Mouse (Mus musculus) ovary, adult 18-20 months (tissue): ENCODE results near the gene Mdm4.
"Not testable (repeated sequence)": the region's sequence is repeated elsewhere in the genome, so short reads cannot be mapped to it uniquely, and the experiment has no call there.

Experiments
- DNase-seq: peaks from one replicate; pipeline ENCODE4 v3.0.0; 2022; ENCODE audit warnings: low spot score, mixed read lengths

Gene Mdm4

DNA sequence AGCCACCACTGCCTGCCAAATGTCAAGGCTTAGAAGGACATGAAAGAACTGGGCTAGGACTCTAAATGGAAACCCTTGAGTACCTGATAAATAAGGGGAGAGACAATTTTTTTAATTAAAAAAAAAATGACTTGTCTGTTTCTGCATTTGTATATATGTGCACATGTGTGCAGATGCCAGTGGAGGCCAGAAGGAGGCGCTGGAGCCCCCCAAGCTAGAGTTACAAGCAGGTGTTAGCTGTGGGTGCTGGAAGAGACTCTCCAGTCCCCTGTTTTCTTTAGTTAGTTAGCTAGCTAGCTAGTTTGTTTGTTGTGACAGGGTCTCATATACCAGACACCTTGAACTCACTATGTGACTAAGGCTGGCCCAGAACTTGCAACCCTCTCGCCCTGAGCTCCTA lies 21.5 kb upstream of the Mdm4 start:
- DNase-seq: no peak

DNA sequence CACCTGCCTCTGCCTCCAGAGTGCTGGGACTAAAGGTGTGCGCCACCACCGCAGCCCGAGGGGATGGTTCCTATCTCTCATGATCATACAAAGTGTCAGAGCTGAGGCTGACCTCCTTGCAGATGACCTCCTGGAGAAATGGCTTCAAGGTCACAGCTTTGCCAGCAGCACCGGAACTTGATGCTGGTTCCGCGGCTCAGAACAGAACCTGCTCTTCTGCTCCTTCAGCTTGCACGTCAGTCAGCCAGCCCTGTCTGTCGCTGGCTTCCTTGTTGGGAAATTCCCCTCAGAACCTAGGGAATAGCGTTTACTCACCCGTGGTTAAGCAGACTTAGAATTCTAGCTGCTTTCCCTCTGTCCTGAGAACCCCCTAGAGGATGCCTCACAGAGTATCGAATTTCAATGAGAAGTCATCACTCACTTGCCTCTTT lies 19.7 kb upstream of the Mdm4 start:
- no peak for DNase-seq

DNA sequence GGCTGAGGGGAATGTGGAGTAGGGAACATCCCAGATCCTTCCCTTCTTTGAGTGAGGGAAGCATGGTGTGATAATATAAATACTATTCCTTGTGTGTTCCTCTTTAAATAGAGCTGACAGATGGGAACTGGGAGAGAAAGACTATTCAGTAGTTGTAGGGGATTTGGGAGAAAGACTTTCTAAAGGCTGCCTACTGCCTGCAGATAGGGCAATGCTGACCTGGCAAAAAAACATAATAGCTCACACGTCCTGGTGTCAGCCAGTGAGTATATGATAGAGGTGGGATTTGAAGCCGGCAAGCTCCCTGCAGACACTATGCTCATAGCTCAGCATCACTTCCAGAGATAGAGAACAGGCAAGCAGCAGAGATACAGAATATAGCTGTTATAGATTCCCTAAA lies 18.3 kb upstream of the Mdm4 start:
- DNase-seq: no peak

DNA sequence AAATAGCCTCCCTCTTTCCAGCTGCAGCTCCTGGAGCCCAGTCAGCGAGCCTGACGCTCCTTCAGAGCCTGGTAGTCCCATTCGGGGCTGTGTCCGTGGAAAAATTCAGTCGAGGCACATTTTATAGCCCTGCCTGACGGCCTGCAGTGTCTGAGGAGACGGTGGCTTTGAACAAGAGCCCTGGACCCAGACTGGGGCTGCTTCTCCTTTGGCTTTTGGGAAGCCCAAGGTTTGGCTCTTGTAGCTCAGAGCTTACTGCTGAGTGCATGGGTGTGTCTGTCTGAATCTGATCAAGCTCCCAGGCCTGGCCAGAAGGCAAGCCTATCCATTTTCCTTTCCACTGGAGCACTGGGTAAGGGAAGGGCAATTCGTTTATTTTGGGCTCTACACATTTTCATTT lies 17.2 kb upstream of the Mdm4 start:
- DNase-seq: no peak

DNA sequence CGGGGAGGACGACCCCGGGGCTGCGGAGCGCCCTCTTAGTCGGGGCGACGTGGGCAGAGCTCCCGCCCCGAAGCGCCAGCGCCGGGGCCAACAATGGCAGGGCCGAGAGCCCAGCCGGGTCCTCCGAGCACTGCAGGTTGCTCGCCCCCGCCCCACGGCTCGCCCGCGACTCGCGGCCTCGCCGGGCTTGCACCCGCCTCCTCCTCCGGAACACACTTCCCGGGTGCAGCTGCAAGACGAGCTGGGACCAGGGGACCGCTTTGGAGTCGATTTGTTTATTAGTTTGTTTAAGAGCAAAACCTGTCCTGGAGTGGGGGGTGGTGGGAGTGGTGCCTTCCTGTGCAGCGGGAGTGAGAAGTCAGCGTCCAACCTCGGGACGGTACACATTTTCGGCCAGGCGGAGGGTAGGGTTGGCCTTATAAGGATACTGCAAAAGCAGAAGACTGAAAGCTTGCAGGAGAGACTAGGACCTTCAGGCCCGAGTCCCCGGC lies 16.1 kb upstream of the Mdm4 start:
- DNase-seq: no peak

DNA sequence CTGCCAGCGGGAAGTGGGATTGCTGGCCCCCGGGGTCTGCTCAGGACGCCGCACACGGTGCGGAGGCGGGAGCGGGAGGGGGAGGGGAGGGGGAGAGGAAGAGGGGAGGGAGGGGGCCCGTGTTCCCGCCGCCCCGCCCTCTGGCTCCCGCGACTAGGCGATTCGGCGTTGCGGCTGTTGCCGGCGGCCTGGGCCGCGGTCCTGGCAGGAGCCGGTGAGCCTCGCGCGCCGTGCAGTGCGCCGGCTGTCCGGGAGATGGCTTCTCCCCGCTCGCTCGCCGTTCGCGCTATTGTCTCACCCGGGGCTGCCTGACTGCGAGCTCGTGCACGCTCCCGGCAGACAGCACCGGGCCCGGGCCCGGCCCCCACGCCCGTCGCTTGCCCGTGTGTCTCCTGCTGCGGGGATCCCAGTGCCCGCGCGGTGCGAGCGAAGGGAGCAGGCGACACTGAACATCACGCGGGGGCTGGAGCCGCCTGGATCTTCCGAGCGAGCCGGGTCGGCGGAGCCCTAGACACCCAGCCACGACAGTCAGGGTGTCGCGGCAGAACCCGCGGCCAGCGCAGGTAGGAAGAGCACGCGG lies 15.6 kb upstream of the Mdm4 start:
- peak; percentile 68 for DNase-seq

DNA sequence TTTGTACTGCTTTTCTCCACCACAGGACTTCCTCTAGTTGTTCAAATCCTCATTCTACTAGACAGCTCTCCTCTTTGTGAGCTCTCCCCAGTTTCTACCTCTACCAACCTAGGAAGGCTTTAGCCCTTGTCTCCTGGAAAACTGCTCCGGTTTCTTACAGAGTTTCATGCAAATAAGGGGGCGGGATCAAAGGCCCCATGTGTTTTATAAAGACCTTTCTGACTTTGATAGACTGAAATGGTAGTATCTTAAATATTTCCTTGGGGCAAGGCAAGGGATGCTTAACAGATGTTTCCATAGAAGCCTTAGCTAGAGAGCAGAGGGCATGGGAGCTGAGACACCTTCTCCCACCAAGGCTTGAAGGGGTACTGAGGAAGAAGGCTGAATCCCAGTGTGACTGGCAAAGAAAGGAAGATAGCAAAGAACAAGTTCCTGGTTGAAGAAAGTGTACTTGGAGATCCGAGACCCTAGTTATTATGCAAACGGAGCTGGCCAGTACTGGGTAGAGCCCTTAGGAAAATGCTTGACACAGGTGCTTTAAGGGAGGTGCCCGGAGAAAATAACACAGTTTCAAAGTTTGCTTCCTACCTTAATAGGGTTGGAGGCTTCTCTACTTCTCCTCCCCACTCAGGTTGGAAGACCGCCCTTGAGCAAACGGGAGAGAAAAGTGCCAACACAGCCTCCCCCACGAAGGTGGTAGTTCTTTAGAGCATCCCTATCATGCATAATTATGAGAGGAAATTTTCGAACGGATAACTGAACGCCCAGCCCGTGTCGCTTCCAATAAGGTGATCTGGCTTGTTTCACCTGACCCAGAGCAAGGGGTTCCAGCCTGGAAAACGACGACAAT lies 14.9 kb upstream of the Mdm4 start, which contains the start of gene Pik3c2b:
Pik3c2b (plus strand) TSS at position 657 of the 850 bp plus-strand sequence.
- DNase-seq: no peak

DNA sequence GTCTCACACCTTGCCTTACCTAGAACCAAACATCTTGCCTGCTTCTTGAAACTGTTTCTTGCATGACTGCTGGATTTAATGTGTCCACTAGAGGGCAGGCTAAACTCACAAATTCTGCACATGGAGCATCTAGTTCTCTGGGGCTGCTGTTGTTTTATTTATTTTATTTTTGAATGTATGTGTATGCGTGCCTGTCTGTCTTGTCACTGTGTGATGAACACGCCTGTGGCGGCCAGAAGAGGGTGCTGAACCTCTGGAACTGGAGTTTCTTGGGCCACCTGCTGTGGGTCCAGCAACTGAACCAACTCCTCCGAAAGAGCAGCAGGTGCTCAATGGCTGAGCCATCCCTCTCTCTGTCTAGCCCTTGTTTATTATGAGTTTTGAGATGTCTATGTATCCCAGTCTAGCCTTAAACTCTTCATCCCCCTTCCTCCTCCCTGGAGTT lies 9.2 kb upstream of the Mdm4 start:
- DNase-seq: no peak

DNA sequence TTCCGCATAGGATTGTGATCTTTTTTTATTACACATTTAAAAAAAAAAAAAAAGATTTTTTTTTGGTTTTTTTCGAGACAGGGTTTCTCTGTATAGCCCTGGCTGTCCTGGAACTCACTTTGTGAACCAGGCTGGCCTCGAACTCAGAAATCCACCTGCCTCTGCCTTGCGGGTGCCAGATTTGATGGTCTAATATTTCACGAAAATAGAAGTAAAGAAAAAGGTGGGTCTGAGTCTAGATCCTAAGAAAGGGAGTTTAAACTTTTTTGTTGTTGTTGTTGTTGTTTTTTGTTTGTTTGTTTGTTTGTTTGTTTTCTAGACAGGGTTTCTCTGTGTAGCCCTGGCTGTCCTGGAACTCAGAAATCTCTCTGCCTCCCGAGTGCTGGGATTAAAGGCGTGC lies 4.3 kb upstream of the Mdm4 start:
- not testable (repeated sequence) for DNase-seq

DNA sequence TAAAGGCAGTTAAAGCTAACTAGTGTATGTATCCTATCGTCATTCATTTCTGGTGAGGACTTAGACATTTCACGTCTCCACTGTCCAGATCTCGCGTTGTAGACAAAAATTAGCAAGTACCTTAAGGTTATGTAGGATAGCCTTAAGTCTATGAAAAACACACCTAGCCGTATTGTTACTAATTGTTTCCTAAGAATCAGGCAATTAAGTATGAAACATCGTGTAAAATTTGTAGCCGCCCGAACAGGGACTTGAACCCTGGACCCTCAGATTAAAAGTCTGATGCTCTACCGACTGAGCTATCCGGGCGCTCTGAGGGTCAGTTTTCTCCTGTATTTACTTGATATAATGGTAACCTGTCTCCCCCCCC lies 3.7 kb upstream of the Mdm4 start:
- no peak for DNase-seq

DNA sequence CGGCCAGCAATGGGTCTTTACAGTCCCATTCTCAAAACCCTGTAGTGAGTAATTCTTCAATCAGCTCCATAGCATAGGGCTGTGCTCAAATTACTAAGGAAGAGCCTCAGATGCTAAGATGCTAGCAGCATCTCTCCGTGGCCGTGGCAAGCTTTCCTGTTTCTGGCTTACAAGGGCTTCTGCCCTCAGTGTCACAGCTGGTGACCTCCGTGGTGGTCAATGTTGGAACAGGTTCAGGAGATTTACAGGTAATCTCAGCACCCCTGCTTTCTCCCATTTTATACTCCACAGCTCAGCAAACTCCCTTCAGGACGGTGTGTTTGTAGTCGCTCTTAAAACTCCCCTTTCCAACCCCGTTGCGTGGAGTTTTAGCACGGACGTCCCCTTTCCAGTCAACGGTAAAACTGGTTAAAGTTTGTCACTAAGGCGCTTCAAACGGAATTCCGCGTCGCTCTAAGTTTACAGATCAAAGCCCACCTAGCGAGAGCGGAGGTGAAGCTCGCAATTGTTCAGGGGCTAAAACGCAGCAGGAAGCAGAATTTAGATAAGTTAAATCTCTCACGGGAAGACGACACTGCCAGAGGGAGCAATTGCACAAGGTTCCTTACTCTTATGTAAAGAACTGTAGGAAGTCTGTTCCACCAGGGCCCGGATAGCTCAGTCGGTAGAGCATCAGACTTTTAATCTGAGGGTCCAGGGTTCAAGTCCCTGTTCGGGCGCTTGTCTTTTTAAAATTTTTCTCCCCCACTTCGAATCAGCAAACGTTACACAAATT lies 3.1 kb upstream of the Mdm4 start:
- DNase-seq: peak; percentile 28

DNA sequence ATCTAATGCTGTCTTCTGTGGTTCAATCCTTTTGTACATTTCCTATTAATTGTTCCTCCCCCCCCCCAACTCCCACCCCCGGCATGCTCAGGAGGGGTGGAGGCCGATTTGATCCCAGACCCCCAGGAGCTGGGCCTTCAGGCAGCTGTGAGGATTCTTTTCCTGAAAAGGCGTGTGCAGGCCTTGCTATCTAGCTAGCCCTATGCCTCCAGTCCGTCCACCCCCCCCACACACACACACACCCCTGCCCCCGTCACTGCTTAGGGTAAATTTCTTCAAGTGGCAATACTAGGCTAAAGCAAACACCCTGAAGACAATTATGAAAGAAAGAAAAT lies 2.6 kb upstream of the Mdm4 start:
- no peak for DNase-seq

DNA sequence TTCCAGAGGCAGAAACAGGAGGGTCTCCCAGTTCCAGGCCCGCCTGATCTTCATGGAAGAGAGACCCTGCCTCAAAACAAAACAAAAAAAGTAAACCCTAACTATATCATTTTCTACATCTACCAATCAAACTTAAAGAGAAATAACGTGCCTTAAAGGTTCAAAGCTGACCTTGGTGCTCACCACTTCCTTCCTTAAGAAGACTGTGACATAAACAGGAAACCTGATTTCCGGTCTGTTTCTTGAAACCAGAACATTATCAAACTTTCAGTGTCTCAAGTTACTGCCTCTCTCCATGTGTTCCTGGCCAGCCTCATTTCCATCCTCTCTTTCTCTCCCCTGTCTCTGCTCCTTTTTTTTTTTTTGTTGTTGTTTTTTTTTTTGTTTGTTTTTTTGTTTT lies 617 bp downstream of the Mdm4 start:
- no peak for DNase-seq

DNA sequence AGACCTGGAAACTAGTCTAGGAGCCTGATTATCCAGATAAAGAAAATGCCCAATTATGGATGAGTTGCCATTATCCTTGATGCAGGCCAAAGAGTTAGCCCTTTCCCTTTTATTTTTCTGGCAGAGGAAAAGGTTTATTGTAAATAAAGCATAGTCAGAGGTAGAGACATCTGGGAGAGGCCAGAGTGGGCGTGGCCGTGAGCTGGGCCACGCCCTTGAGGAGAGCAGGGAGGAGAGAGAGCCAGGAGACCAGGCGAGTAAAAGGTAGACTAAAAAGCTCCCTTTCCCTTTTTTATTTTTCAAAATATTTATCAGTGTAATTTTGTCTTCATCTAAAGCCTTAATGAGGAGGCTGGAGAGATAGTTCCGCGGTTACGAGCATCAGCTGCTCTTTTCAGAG lies 2.4 kb downstream of the Mdm4 start:
- DNase-seq: no peak

DNA sequence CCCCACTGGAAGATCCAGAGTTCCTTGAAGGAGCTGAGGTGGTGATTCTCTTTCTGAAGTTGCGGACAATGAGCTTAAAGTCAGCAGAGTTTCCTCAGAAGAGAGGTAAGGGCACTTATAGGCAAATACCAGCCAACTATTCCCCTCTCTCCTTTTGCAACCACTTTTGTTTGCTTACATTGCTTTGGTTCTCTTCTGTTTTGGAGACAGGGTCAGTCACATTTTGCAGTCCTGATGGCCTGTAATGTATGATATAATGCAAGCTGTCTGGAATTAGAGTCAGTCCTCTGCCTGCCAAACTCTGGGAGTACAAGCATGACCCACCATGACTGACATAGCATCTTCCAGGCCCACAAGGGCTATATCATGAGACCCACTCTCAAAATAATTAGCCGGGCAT lies 3.2 kb downstream of the Mdm4 start:
- DNase-seq: no peak

DNA sequence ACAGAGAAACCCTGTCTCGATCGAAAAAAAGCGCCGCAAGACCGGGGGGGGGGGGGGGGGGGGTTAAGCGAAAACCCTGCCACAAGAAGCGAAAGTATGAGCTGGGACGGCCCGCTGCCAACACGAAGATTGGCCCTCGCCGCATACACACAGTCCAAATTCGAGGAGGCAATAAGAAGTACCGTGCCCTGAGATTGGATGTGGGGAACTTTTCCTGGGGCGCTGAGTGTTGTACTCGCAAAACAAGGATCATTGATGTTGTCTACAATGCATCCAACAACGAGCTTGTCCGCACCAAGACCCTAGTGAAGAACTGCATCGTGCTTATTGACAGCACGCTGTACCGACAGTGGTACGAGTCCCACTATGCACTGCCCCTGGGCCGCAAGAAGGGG lies 4.6 kb downstream of the Mdm4 start:
- not testable (repeated sequence) for DNase-seq

DNA sequence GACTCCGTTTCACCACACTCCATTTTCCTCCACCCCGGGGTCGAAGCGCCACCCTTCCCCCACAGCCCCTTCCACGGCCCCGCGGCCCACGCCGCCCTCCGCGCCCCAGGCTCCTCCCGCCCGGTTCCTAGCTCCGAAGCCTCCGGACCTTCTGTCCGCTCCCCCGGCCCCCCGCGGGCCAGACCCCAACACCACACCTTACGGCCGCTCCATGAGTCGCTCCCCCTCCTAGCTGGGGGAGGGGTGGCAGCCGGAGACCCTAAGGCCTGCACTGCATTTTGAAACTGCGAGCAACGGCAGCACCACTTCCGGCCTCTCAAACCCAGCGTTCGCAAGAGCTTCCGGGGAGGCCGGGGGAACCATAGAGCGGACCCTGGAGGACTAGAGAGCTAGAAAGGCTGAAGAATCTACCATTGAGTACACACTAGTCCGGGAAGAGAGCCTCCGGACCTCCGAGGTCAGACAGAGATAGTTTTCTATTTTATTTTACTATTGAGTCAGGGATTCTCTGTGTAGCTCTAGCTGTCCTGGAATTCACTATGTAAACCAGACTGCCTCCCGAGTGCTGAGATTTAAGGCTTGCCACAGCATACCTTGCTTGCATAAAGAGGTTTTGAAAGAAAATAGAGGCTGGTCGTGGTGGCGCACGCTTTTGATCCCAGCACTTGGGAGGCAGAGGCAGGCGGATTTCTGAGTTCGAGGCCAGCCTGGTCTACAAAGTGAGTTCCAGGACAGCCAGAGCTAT lies 5.1 kb downstream of the Mdm4 start:
- DNase-seq: peak; percentile 84

DNA sequence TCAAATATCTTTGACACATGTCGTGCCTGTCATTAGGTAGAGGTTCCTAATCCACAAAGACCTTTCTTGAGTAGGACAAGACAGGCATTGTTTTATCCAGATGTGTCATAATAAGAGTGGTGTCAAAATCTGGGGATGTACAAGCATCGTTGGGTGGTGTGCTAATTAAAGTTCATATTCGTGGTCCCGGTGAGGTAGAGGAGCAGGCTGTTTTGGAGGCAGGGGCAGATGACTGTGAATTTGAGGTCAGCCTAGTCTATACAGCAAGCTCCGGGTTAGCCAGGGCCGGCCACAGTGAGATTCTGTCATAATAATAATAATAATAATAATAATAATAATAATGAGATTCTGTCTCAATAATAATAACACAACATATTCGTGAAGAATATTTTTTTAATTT lies 5.9 kb downstream of the Mdm4 start:
- DNase-seq: no peak

DNA sequence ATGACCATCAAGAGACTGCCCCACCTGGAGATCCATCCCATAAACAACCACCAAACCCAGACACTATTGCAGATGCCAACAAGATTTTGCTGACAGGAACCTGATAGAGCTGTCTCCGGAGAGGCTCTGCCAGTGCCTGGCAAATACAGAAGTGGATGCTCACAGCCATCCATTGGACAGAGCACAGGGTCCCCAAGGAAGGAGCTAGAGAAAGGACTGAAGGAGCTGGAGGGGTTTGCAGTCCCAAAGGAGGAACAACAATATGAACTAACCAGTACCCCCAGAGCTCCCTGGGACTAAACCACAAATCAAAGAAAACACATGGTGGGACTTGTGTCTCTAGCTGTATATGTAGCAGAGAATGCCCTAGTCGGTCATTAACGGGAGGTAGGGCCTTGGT lies 6.6 kb downstream of the Mdm4 start:
- DNase-seq: not testable (repeated sequence)

DNA sequence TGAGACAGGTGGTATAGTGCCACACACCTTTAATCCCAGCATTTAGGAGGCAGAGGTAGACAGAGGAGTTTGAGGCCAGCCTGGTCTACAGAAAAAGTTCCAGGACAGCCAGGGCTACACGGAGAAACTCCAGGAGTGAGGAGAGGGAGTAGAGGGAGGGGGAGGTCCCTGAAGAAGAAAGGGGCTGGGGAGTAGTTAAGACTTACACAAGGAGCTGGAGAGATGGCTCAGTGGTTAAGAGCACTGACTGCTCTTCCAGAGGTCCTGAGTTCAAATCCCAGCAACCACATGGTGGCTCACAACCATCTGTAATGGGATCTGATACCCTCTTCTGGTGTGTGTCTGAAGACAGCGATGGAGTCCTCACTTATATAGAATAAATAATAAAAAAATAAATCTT lies 8.4 kb downstream of the Mdm4 start:
- not testable (repeated sequence) for DNase-seq

DNA sequence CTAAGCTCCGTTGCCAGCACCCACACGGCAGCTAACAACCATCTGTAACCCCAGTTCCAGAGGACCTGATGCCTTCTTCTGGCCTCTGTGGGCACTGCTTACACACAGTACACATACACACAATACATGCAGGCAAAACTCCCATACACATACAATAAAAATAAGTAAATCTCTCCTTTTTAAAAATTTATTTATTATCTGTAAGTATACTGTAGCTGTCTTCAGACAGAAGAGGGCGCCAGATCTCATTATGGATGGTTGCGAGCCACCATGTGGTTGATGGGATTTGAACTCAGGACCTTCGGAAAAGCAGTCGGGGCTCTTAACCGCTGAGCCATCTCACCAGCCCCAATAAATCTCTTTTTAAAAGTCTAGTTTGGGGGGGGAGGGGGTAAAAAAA lies 9.0 kb downstream of the Mdm4 start:
- DNase-seq: no peak
